Mouse (Mus musculus) thymus, adult 2 months (tissue): ENCODE results near the gene Polg2.

Source experiments
- CTCF ChIP-seq: fragments of 200-500 bp; IDR thresholded peaks from 2 replicates; pipeline ENCODE4 v1.5.1; 2012; ENCODE audit warnings: mild to moderate bottlenecking, control low read depth, low read length, moderate library complexity, borderline replicate concordance; ENCODE audit not compliant: control insufficient read depth, poor library complexity, insufficient read depth; ENCODE audit errors: extremely low read depth
- POLR2A ChIP-seq: fragments of 200-500 bp; IDR thresholded peaks from 2 replicates; pipeline ENCODE4 v1.6.1; 2012; ENCODE audit warnings: mild to moderate bottlenecking, low read length, control low read depth, moderate library complexity; ENCODE audit not compliant: control insufficient read depth, poor library complexity, insufficient read depth; ENCODE audit errors: extremely low read depth

DNA sequence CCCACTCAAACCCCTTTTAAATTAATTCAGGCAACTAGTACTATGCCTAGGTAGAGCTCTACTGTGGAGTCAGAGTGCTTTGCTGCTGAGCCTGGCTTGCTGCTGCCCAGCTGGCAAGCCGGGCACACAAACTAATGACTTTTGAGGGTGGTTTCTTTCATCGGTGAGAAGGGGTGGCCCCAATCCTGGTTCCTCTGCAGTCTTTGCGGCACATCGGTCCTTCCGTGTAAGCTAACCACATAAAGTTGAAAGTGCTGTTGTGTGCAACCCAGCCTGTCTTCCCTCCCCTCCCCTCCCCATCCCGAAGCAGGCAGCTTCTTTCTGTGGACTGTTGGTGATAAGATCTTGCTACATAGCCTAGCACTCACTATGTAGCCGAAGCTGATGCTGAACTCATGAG, 27.2 kb downstream of the Polg2 start:
- TF ChIP-seq CTCF (0 out of 2 replicates have a peak, but pooled peaks have one; percentile 30), POLR2A (no peak)
